Mouse (Mus musculus): ENCODE results near the gene Klk4.

The Klk4 gene

DNA sequence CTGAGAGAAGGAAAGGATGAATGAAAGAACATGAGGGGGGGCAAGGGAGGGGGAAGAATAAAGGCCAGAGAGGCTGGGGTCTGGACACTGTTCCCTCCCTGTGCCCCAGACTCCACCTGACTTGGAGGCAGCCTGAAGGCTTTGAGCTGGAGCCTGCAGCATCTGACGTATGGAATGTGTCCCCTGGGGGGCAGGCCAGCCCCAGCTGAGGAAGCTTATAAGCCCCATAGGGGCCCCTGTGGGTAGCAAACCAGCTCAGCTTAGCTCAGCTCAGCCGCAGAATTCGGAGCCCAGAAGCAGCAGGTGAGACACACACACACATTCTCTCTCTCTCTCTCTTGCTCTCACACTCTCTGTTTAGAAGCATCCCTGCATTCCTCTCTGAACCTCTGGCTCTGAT, at the start of gene Klk4:
Klk4 (plus strand) TSS at position 249 of the 400 bp plus-strand sequence.
- no peak for DNase-seq (ENCODE audit: low spot score in 2 of 2)

DNA sequence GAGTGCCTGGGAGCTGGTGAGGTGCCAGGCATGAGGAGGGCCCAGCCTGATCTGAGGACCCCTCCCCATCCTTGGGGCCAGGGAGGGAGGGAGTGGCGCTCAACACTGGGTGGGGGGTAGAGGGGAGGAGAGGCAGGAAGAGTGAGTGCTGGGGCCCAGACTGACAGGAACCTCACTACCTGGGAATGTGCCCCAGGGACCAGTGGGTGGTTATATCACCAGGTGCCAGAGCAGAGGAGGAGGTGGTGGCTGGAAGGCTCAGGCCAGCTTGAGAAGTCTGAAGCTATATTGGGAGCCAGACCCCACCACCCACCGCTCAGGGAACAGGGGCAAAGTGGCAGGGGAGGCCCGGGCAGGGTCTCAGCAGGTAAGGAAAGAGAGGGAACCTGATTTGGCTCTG, 39.3 kb upstream of the Klk4 start, which contains the start of gene Klk5:
Klk5 (plus strand) TSS at position 271 of the 400 bp plus-strand sequence.
- DNase-seq (ENCODE audit: low spot score in 2 of 2), result no peak

DNA sequence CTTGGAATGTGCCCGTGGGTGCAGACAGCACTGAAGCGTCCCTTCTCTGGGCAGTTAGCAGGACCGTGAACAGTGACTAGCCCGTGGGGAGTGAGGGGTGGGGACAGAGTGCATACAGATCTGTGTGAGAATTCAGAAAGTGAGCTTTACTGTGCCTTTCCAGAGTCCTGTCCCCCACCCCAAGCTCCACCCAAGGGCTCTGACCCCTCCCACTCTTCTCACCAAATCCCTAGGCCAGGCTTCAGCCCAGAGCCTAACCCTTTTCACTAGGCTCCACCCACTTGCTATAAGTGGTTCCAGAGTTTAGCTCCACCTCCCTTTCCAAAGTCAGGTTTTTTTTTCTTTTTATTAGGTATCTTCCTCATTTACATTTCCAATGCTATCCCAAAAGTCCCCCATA, 37.2 kb upstream of the Klk4 start:
- DNase-seq (ENCODE audit: low spot score in 2 of 2), result no peak

DNA sequence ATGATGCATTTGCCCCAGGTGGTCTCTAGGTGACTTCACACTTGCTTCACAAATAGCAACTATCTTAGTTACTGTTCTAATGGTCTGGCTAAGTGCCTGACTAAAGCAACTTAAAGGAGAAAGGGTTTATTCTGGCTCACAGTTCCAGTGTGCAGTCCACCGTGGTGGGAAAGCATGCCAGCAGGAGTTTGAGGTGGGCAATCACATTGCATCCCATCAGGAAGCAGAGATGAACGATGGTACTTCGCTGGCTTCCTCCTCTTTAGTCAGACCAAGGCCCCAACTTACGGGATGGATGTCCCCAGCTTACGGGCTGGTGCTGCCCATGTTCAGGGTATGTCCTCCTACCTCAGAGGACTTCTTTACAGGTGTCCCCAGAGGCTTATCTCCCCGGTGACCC, 29.3 kb upstream of the Klk4 start:
- no peak for DNase-seq (ENCODE audit: low spot score in 2 of 2)

DNA sequence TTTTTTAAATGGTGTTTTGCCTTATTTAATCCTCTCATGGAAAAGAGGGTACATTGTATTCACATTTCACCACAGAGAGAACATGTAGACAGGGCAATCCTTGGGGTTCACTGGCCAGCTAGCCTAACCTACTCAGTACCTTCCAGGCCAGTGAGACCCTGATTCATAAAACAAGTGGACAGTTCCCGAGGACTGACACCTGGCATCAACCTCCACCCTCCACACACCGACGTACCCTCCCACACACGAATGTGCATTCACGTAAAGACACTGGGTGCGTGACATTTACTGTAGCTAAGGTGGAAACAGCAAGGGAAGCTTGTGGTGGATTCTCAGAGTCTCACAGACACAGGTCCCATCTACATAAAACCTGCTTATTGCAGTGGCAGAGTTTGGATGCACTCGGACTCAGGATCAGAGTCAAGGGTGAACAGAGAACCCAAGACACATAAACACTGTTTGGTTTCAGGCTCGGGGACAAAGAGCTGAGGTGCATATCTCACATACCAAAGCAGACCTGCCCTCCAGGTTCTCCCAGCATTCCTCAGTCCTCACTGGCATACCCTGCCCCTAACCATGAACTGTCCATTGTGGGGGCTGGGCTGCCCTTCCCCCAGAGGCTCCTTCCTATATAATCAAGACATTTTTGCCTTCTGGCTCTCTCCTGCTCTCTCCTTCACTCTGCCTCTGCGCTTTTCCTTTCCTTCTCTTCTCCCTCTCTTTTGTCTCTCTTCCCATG, 26.1 kb upstream of the Klk4 start:
- DNase-seq (ENCODE audit: low spot score in 2 of 2), result no peak

DNA sequence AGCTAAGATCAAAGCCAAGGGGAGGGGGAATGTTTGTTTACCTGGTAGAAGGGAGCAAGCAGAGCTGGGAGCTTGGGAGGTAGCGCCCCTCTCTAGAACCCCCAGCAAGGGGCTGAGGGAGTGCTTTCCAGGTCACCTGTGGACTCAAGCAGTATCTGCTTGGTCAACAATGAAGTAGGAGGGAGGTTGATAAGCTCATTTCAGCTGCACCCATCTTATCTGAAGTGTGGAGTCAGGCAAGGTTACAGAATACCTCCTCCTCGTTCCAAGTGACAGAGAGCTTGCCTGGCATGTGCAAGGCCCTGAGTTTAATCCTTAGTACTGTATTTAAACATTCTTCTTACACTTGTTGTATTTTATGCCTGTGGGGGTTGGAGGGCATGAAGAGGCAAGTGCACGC, 25.3 kb upstream of the Klk4 start:
- no peak for DNase-seq (ENCODE audit: low spot score in 2 of 2)

DNA sequence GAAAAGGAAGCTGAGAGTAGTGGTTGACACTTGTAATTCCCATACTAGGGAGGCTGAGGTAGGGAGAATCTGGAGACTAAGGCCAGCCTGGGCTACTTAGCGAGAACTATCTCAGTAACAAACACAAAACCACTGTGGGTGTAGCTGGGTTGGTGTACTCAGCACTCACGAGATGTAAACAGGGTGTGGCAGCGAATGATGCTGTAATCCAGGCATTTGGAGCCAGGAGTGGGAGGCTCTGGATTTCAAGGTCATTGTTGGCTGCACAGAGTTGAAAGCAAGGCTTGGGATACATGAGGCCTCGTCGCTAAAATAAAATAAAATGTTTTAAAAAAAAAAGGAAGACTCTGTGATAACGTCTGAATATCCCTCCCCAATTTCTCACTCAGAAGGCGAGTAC, 24.7 kb upstream of the Klk4 start:
- no peak for DNase-seq (ENCODE audit: low spot score in 2 of 2)

DNA sequence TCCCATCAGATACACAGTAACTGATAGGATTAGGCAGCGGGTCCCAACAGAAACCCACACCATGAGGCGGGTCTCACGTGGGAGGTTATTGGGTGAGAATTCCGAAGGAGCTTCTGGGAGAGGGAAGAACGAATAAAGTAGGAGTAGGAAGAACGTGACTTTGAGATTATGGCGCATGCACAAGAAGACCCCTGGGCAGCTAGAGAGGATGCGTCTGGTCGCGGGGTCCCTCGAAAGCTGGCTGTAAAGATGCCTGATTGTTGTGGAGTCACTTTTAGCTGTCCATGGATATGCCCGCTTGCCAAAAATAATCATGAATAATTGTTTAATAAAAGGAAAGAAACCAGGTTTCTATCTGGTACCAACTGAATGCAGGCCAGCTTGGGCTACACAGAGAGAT, 23.5 kb upstream of the Klk4 start:
- no peak for DNase-seq (ENCODE audit: low spot score in 2 of 2)

DNA sequence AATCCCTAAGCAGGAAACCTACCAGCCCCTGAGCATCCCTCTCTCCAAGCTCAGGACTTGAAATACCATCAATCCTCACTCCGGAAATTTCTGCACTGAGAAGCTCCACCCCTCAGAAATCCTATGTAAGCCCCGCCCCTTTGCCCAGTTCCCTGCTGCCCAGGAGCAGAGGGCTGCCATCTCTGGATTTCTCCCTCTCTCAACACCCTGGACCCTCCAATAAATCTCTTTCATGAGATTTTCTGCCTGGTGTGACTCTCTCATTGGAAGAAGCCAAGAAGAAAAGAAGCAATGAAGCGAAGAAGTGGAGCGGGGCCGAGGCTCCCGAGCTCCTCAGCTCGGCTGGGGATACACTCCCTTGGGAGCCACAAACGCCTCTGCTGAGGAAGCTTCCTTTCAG, 20.5 kb upstream of the Klk4 start:
- DNase-seq (ENCODE audit: low spot score in 2 of 2), result no peak

DNA sequence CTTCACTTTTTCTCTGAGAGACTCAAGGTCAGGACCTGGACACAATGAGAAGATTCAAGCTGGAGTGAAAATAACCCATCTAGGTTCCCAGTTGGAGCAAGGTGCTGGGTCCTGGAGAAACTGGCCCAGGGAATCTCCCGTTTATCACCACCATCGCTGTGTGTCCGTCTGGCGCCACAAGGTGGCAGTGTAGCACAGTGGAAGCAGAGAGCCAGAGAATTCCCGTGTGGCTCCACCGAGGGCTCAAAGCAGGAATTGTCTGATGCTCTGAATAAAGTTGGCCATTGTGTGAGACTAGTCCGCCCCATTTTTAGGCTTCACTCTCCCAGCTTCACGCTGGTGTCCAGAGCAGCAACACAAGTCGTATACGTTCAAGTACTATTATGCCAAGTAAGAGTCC, 7.7 kb upstream of the Klk4 start:
- DNase-seq (ENCODE audit: low spot score in 2 of 2), result peak in 1 of 2 experiments; percentile 28

DNA sequence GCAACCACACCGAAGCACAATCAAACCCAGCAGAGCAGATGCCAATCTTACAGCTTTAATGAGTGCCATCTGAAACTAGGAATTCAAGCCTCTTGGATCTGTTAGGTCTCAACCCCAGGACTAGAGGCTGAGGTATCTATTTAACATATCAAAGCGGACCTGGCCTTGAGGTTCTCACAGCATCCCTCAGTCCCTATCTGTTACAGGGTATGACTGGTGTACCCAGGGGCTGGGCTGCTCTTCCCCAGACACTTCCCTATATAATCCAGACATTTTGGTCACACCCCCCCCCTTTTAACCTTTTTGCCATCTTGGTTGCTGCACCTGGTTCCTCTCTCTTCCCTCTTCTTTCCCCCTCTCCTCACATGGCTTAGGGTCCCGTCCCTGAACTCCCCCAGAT, 7.3 kb upstream of the Klk4 start:
- DNase-seq (ENCODE audit: low spot score in 2 of 2), result no peak

DNA sequence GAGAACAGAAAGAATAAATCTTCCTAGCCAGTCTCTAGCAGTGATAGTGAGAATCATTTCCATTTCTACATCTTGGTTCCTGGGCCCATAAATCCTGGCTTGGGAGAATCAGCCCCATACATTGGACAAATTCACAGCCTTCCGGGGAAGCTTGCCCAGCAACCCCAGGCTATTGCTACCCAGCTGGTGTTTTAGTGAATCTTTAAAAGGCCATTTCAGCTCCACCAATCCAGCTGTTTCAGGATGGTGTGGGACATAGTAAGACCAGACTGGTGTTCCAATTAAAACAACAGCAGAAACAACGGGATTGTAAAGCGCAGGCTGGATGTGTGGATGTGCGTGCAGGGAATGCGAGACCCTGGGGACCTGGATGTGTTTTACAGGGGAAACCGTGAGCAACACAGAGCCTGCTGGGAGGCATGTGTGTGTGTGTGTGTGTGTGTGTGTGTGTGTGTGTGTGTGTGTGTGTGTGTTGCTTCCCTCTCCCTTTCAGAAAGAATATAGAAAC, 6.0 kb upstream of the Klk4 start:
- DNase-seq (ENCODE audit: low spot score in 2 of 2), result no peak

DNA sequence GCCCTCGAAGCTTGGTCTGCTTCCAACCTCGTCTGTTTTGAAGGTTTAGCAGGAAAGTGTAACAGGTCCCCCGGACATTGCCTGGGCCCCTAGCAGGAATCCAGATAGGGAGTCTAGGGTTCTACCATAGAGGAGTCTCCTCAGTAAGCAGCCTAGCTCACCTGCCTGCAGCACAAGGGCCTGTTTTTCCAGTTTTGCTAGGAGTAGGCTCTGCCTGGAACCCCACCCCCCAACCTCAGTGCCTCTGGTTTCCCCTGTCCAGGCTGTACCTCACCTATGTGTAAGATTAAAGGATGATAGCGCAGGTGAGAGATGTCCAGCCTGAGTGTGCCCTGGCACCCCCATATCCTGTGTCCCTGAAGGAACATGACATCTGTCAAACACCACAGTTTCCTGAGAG, 4.5 kb upstream of the Klk4 start:
- no peak for DNase-seq (ENCODE audit: low spot score in 2 of 2)

DNA sequence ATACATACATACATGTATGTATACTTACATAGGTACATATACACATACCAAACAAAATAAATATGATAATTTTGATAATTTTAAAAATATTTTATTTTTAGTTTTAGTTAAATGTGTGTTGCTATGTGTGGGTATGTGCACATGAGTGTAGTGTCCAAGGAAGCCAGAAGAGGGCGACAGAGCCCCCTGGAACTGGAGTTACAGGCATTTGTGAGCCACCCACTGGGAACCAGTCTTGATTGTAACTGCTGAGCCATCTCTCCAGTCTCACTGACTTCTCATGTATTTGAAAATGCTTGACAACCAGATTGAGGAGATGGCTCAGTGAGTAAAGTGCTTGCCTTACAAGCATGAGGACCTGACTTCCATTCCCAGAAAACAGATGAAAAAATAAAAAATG, 2.7 kb upstream of the Klk4 start:
- DNase-seq (ENCODE audit: low spot score in 2 of 2), result no peak

DNA sequence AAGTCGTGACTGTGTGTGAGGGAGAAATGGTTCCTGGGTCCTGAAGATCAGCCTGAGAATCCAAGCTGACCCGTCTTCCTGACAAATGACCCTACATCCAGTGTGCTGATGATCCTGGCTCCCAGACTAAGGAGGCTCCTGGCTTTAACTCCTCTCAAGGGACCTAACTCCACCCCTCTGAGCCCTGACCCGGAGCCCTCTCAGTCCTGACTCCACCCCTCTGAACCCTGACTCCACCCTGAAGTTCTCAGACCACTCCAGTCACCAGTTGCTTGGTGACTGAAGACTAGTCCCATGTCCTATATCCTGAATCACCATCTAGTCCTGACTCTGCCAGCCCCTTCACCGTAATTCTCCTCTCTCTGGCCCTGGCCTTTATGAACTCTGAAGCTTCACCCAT, 1.4 kb downstream of the Klk4 start:
- no peak for DNase-seq (ENCODE audit: low spot score in 2 of 2)

DNA sequence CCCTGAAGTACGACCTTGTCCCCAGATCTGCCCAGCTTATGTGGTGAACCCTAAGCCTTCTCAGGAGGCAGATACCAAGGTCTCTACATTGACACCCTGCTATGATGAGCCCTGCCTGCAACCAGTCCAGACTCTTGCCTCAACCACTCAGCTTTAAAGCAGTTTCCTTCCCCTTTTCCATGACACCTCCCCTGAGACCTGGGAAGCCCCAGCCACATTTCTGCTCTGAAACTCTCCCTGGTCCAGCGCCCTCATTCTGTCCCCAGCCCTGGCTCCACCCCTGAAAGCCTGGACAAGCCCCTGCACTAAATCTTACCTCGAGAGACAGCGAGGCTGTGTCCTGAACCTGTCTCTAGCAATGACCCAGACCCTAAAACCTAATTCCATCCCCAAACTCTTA, 1.9 kb downstream of the Klk4 start:
- DNase-seq (ENCODE audit: low spot score in 2 of 2), result no peak

DNA sequence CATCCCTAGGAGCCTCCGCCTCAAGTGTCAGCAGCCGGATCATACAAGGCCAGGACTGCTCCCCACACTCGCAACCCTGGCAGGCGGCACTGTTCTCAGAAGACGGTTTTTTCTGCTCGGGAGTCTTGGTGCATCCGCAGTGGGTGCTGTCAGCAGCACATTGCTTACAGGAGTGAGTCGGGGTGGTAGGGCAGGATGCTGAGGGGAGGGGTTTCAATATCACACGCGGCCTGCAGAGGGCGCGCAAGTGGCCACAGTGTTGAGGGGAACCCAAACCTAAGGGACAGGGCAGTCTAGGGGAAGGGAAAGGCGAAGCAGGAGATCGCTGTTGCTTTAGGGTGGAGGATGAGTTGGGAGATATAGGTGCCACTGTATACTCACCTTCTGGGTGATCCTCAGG, 2.6 kb downstream of the Klk4 start:
- peak in 1 of 2 experiments; percentile 32 for DNase-seq (ENCODE audit: low spot score in 2 of 2)

DNA sequence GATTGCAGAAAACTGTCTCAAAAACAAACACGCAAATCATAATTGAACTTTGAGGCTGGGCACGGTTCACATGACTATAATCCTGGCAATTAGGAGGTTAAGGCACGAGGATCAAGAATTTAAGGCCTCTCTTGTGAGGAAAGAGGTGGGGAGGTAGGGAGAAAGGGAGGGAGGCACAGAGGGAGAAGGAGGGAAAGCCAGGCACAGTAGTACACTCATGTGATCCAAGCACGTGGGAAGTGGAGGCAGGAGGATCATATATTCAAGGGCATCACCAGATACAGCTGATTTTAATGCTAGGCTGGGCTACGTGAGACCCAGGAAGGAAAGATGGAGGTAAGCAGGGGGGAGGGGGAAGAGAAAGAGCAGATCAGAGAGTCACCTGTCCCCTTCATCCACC, 10.4 kb downstream of the Klk4 start:
- DNase-seq (ENCODE audit: low spot score in 2 of 2), result no peak

DNA sequence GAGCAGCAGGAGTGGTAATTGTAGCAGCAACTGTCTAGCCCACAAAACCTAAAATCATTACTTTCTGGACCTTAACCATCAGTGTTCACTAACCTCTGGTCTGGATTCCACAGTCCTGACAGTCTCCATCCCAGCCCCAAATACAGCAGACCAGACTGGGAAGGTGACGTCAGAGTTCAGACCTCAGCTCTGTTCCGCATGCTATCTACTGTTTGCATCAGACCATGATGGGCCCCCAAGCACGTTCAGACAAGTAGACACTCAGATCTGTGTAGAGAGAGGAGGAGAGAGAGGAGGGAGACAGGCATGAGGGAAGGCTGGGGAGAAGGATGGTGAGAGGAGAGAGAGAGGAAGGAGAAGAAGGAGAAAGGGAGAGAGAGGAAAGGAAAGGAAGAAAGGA, 10.8 kb downstream of the Klk4 start:
- DNase-seq (ENCODE audit: low spot score in 2 of 2), result no peak

DNA sequence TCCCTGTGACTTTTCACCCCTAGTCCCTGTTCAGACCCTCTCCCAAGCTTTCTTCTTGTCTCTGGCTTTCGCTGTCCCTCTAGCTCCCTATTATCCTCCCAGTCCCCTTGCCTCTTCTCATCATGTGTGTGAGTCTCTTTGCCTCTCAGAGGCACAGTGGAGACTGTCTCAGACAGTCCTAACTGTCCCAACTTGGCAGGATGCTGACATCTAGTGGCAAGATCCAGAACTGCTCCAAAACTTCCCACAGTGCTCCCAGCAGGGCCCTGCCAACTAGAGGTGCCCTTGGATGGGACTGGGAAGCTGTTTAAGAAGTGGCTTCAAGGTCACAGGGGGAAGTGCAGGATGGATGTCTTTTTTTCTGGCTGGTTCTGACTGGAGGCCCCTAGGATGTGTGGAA, 13.9 kb downstream of the Klk4 start:
- DNase-seq (ENCODE audit: low spot score in 2 of 2), result peak; percentile 9 to 59

DNA sequence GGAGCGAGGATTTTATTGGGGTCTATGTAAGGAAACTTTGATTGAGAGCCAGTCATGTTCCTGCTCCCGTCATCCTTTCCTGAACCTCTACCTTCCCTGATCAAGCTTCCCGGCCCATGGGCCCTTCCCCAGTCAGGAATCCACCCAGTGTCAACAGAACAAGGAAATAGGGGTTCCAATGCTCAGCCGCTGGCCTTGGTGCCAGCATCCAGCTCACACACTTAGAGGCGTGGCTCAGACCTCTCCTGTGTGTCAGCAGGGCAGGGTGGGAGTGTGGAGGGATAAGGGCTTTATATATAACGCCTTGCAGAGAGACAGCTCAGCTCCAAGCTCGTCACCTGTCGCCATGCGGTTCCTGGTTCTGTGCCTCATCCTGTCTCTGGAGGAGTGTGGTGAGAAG, 33.9 kb downstream of the Klk4 start:
- no peak for DNase-seq (ENCODE audit: low spot score in 2 of 2)

DNA sequence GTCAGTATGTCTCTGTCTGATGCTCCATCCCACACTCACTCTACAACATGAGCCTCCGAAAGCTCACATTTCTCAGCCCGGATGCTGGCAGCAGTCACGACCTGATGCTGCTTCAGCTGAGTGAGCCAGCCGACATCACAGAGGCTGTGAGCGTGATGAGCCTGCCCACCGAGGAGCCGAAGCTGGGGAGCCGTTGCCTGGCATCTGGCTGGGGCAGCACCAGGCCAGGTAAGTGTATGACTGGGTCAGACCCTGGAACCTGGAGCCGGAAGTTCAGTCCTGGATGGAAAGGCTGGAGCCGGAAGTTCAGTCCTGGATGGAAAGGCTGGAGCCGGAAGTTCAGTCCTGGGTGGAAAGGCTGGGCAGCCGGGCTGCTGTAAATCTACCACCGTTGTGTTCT, 37.5 kb downstream of the Klk4 start:
- DNase-seq (ENCODE audit: low spot score in 2 of 2), result no peak

DNA sequence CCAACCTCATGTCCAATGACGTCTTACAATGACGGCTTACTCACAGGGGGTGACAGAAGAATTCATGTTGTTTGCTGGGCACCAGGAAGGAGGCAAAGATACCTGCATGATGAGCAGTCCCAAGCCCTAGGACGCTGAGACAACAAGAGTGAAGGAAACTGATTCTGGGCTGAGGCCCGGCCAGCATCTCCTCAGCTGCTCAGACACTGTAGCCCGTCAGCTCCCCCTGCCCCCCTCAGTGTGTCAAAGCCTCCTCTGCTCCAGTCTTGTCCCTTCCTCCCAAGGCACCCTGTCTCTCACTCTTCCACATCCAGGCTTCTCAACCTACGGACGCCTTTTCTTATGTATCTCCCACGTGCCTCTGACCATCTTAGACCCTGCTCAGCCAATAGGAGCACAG, 37.9 kb downstream of the Klk4 start:
- DNase-seq (ENCODE audit: low spot score in 2 of 2), result no peak
